Mouse (Mus musculus) heart, embryonic 13.5 days (tissue): ENCODE measurements around the gene 1700012B07Rik. TPM values are rescaled to one million over a fixed set of nuclear protein-coding genes. Genes with fewer than 3 reads are reported as not detected.

Source experiments
- ATAC-seq: fragments of 200-750 bp; cut with Nextera tagmentation; 2 replicates; pipeline ENCODE4 v1.8.0; 2017; ENCODE audit warnings: moderate TSS enrichment; ENCODE audit not compliant: insufficient number of reproducible peaks, low FRiP score, low TSS enrichment; ENCODE audit errors: extremely low read depth
- H3K27ac ChIP-seq: fragments of 300-500 bp; sonication (generic); replicated peaks from 2 replicates; pipeline ENCODE4 v1.5.1; 2015; ENCODE audit warnings: moderate library complexity, mild to moderate bottlenecking, inconsistent platforms
- H3K27me3 ChIP-seq: fragments of 300-500 bp; sonication (generic); replicated peaks from 2 replicates; pipeline ENCODE4 v1.6.1; 2015; ENCODE audit warnings: mild to moderate bottlenecking, inconsistent platforms
- H3K36me3 ChIP-seq: fragments of 300-500 bp; sonication (generic); 2 replicates; pipeline ENCODE4 v1.6.1; 2015; ENCODE audit warnings: mild to moderate bottlenecking, inconsistent platforms
- H3K4me1 ChIP-seq: fragments of 300-500 bp; sonication (generic); 2 replicates; pipeline ENCODE4 v1.6.1; 2015; ENCODE audit warnings: inconsistent platforms
- H3K4me2 ChIP-seq: fragments of 300-500 bp; sonication (generic); 2 replicates; pipeline ENCODE4 v1.6.1; 2015; ENCODE audit warnings: inconsistent platforms, mild to moderate bottlenecking, moderate library complexity
- H3K4me3 ChIP-seq: fragments of 300-500 bp; sonication (generic); 2 replicates; pipeline ENCODE4 v1.5.1; 2015; ENCODE audit warnings: moderate library complexity, mild to moderate bottlenecking, inconsistent platforms
- H3K9ac ChIP-seq: fragments of 300-500 bp; sonication (generic); 2 replicates; pipeline ENCODE4 v1.6.1; 2015; ENCODE audit warnings: inconsistent platforms, mild to moderate bottlenecking, moderate library complexity
- H3K9me3 ChIP-seq: fragments of 300-500 bp; sonication (generic); 2 replicates; pipeline ENCODE4 v1.6.1; 2016; ENCODE audit warnings: inconsistent platforms
- WGBS: fragments of 180-500 bp; shearing (Covaris S2); methylation state at CpG from one replicate; pipeline ENCODE4 v1.1.7; 2015; ENCODE audit warnings: mixed read lengths; 5-methylcytosine and 5-hydroxymethylcytosine counted together
- polyA plus RNA-seq: library from polyadenylated mRNA; unstranded; fragments of >200 nt; fragmentation: Nextera tagmentation; extraction: Ambion mirVana; gene quantifications from 2 replicates; pipeline ENCODE4 v1.2.1, GENCODE M21; 2015

Gene 1700012B07Rik
- polyA plus RNA-seq, 1 experiment from 2014 or later: not detected

DNA sequence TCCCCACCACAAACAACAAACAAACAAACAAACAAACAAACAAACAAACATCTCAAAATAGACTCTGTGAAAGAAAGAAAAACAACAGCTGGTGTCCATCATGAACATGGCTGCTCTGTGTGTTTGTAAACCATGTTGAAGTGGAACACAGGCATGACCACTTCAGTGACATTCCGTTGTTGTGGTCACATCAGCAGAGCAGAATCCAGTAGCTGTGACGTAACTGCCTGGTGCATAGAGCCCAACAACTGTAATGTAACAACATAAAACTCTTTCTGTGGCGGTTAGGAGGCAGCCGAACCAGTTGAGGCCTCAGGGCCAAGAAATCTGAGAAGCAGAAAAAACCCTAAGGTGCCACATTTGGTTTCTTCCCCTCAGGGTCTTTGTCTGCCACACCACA lies 17.8 kb upstream of the 1700012B07Rik start:
- Histone ChIP-seq H3K27me3 (no peaks in the 10 kb centered on the region), H3K9ac (no peak overlapping the region), H3K4me1 (peaks cover 8% of the 10 kb centered on the region; the same call in 1 of the 2 replicates), H3K9me3 (peaks cover 1% of the 10 kb centered on the region; the same call in 1 of the 2 replicates), H3K4me2 (no peak overlapping the region), H3K36me3 (no peaks in the 10 kb centered on the region), H3K4me3 (no peak overlapping the region), H3K27ac (no peak overlapping the region)
- ATAC-seq: no peak
- WGBS: 50% methylated on average over 4 of the region's 4 CpGs

DNA sequence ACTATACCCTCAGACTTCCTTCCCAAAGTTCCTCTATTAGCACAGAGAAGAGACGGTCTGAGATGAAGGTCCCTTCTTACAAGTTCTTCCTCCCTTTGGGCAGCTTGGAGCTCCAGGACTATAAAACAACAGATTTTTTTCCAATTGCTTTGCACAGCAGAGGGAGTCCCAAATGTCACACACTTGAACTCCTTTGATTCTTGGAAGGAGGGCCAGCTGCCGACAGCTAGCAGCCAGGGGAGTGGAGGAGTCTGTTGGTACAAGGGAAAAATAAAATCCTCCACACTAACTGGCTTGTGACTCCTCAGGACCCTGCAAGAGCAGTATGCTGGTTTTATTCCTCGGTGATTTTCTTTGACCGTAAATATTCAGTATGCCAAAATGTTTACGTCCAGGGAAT lies 16.6 kb upstream of the 1700012B07Rik start:
- no peak for ATAC-seq
- H3K36me3 ChIP-seq: no peaks in the 10 kb centered on the region
- no peak overlapping the region for H3K4me2 ChIP-seq
- H3K4me1 ChIP-seq: peaks cover 8% of the 10 kb centered on the region; the same call in 1 of the 2 replicates
- no peaks in the 10 kb centered on the region for H3K27me3 ChIP-seq
- peaks cover 3% of the 10 kb centered on the region; the same call in 1 of the 2 replicates for H3K9me3 ChIP-seq
- no peak overlapping the region for H3K27ac ChIP-seq
- no peak overlapping the region for H3K9ac ChIP-seq
- 59% methylated on average over 5 of the region's 5 CpGs for WGBS
- no peak overlapping the region for H3K4me3 ChIP-seq

DNA sequence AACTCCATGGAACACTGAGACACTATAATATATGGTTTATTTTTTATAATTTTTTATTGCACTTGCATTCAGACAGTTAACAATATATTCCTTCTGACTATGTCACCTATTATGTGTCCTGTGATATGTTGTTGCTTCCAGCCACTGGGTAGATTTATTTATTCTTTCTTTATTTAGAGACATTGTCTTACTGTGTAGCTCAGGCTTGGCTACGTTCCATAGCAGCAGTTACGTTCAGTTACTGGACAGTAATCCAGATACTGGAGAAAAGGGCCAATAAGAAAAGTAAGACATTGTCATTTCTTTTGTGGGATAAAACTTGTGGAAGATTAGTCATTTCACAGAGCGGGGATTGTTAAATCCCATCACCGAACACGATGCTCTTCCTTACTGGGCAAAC lies 2.5 kb upstream of the 1700012B07Rik start:
- H3K9me3 ChIP-seq: no peaks in the 10 kb centered on the region
- no peaks in the 10 kb centered on the region for H3K27me3 ChIP-seq
- no peaks in the 10 kb centered on the region for H3K4me1 ChIP-seq
- no peak overlapping the region for H3K4me3 ChIP-seq
- ATAC-seq: no peak
- no peaks in the 10 kb centered on the region for H3K36me3 ChIP-seq
- H3K4me2 ChIP-seq: no peak overlapping the region
- H3K27ac ChIP-seq: no peak overlapping the region
- no peak overlapping the region for H3K9ac ChIP-seq
- WGBS: 59% methylated on average over 5 of the region's 5 CpGs

DNA sequence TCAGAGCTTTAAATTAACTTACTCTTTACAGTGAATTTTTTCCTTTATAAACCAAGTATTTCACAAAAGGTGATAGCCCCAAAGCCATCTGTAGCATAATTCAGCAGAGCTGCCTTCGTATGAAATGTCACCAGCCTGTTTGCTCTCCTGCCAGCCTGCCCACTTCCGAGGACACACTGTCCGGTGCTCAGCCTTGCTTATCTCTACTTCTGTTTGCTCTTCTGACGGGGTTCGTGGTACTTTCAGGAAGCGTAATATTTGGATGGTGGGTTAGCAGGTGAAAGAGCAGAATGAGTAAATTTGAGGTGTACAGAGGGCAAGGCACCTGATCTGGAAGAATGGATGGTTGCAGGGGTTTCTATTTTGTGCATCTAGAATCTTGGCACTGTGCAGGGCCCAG lies 5.6 kb downstream of the 1700012B07Rik start:
- Histone ChIP-seq H3K4me1 (no peaks in the 10 kb centered on the region), H3K27ac (no peak overlapping the region), H3K36me3 (no peaks in the 10 kb centered on the region), H3K4me3 (no peak overlapping the region), H3K4me2 (no peak overlapping the region), H3K27me3 (no peaks in the 10 kb centered on the region), H3K9ac (no peak overlapping the region), H3K9me3 (no peaks in the 10 kb centered on the region)
- 44% methylated on average over 6 of the region's 6 CpGs for WGBS
- ATAC-seq: no peak

DNA sequence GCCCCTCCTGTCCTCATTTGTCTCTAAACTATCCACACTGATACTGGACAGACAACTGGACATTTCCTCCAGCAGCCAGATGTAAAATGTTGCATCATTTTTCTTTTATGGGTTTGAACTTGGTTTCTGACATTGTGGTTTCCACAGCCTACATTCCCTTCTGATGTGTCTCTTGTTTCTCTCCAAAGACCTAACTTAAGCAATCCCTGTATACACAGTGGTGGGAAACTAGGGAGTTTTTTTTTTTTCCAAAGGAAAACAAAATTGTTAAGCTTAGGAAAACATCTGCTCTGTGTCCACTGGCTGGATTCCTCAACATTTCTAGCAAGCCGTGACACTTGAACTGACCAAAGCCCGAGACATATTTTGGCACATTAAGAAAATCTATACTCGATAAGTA lies 10.4 kb downstream of the 1700012B07Rik start:
- no peaks in the 10 kb centered on the region for H3K36me3 ChIP-seq
- H3K4me3 ChIP-seq: no peak overlapping the region
- H3K9me3 ChIP-seq: no peaks in the 10 kb centered on the region
- H3K9ac ChIP-seq: no peak overlapping the region
- whole genome bisulfite sequencing: 50% methylated on average over 3 of the region's 3 CpGs
- no peak overlapping the region for H3K4me2 ChIP-seq
- ATAC-seq: no peak
- no peaks in the 10 kb centered on the region for H3K4me1 ChIP-seq
- no peak overlapping the region for H3K27ac ChIP-seq
- H3K27me3 ChIP-seq: no peaks in the 10 kb centered on the region

DNA sequence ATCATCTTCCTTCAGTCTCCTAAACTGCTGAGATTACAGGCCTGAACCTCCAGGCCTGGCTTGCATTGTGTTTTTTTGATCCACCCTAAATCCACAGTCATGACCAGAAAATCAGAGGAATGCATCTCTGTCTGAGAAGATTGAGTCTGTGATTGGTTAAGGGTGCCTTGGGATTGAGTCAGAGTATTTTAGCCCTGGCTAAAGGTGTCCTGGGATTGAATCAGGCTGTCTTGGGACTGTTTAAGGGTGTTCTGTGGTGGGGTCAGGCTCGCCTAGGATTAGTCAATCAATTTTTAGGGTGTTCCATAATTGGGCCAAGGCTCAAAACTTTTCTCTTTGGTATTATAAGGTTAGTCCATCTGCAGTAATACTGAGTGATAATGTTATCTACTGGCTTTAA lies 10.9 kb downstream of the 1700012B07Rik start:
- H3K9ac ChIP-seq: no peak overlapping the region
- no peaks in the 10 kb centered on the region for H3K4me1 ChIP-seq
- H3K4me3 ChIP-seq: no peak overlapping the region
- H3K9me3 ChIP-seq: no peaks in the 10 kb centered on the region
- WGBS: 71% methylated on average over 1 of the region's 1 CpGs
- no peak overlapping the region for H3K27ac ChIP-seq
- no peak overlapping the region for H3K4me2 ChIP-seq
- no peaks in the 10 kb centered on the region for H3K36me3 ChIP-seq
- no peak for ATAC-seq
- no peaks in the 10 kb centered on the region for H3K27me3 ChIP-seq

DNA sequence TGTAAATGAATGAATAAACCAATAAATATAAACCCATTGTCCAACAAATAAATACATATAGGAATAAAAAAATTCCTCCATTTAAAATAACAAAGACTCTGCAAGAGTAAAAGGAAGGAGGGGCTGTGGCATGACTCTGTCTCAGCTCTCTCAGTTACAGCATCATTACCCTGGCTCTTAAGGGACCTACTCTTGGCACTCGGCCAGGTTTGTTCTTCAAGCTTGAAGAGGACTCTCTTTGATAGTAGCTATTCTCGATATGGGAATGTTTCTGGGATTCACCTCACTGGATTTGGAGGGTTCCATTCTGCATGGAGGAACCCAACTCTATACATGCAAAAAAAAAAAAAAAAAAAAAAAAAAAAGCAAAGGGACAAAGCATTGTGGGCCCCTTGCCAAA lies 16.1 kb downstream of the 1700012B07Rik start:
- Histone ChIP-seq H3K4me3 (no peak overlapping the region), H3K9ac (no peak overlapping the region), H3K36me3 (no peaks in the 10 kb centered on the region), H3K27me3 (no peaks in the 10 kb centered on the region), H3K27ac (no peak overlapping the region), H3K9me3 (peaks cover 12% of the 10 kb centered on the region), H3K4me1 (0 out of 2 replicates have a peak, but pooled peaks cover 3% of the 10 kb centered on the region), H3K4me2 (no peak overlapping the region)
- WGBS: 35% methylated on average over 2 of the region's 2 CpGs
- ATAC-seq: no peak

DNA sequence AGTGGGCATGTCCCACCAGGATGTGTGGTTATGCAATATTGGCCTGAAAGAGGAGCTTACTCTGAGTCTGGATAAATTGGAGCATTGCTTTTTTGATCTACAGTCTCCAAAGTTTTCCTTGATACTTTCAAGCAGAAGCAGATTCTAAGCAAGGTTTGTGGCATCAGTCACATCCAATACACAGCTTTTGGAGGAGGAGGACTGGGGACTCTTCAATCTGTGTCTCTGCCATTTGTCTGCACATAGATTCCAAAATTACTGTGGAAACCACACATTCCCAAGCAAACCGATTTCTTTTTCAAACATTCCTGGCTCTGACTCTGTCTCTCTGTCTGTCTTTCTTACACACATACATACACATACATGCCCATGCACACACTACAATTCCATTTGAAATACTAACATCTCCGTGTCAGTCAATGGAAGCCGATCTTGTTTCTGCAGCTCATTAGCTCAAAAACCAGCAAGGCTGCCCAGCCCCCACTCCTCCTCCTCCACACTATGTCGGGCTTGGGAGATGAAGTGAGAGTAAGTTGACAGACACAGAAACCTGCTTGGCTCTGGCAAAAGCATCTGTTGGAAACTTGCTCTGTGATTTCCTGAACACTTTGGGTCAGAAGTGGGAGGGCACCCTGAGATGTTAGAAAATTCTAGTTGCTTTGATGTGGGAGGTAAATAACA lies 18.5 kb downstream of the 1700012B07Rik start:
- Histone ChIP-seq H3K36me3 (no peaks in the 10 kb centered on the region), H3K4me2 (no peak overlapping the region), H3K9me3 (peaks cover 12% of the 10 kb centered on the region), H3K4me3 (no peak overlapping the region), H3K4me1 (0 out of 2 replicates have a peak, but pooled peaks cover 3% of the 10 kb centered on the region), H3K27ac (no peak overlapping the region), H3K9ac (no peak overlapping the region), H3K27me3 (no peaks in the 10 kb centered on the region)
- 54% methylated on average over 4 of the region's 4 CpGs for WGBS
- no peak for ATAC-seq

DNA sequence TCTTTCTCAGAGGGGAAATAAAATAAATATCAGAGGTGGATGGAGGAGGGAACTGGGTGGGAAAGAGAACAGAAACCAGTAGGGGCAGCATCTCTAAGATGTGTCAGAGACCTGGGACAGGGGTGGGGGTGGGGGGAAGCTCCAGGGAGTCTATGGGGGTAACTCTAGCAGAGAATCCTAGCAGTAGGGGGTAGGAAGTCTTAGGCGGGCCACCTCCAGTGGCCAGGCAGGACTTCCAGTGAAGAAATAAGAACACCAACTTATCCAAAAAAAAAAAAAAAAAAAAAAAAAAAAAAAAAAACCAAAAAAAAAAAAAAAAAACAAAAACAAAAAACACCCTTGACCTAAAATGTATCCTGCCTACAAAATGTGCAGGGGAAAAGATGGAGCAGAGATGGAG lies 26.3 kb downstream of the 1700012B07Rik start:
- 50% methylated on average over 1 of the region's 1 CpGs for WGBS
- Histone ChIP-seq H3K27ac (no peak overlapping the region), H3K4me1 (no peaks in the 10 kb centered on the region), H3K4me3 (no peak overlapping the region), H3K4me2 (no peak overlapping the region), H3K36me3 (no peaks in the 10 kb centered on the region), H3K9ac (no peak overlapping the region), H3K27me3 (no peaks in the 10 kb centered on the region), H3K9me3 (no peaks in the 10 kb centered on the region)
- ATAC-seq: no peak

DNA sequence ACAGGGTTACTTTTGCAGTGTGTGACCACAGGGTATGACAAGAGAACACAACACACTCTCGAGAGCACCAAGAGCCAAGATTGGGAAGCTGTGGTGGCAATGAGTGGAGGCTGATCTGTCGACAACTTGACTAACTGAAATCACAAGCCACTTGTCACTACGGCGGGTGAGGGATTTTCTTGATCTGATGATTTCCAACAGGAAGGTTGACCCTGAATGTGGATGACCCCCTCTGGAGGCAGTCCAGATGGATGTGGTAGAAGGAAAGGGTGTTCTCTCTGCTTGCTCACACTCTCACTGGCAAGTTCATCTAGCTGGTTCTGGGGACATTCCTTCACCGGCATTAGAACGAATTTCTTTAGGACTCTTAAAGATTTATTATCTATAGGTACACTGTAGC lies 30.3 kb downstream of the 1700012B07Rik start:
- Histone ChIP-seq H3K4me1 (no peaks in the 10 kb centered on the region), H3K27ac (no peak overlapping the region), H3K27me3 (no peaks in the 10 kb centered on the region), H3K9me3 (no peaks in the 10 kb centered on the region), H3K9ac (no peak overlapping the region), H3K4me3 (no peak overlapping the region), H3K36me3 (no peaks in the 10 kb centered on the region), H3K4me2 (no peak overlapping the region)
- ATAC-seq: no peak
- 54% methylated on average over 6 of the region's 6 CpGs for WGBS

DNA sequence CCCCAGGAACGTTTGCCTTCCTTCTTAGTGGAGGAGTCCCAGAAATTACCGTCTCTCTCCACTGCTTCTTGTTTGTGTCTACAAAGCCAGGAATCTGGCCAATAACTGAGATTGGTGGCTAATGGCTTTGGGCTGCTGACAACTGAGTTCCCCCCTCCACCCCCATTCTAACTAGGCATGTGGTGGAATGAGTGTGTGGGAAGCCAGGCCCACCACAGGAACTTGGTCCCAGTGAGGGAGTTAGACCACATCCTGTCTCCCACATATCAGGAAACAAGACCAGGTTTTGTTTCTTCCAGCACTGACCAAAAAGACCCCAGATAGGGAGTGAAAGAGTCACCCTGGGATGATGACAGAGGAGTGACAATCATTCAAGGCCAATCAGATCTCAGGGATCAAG lies 32.3 kb downstream of the 1700012B07Rik start:
- Histone ChIP-seq H3K27me3 (no peaks in the 10 kb centered on the region), H3K4me1 (no peaks in the 10 kb centered on the region), H3K4me3 (no peak overlapping the region), H3K36me3 (no peaks in the 10 kb centered on the region), H3K4me2 (no peak overlapping the region), H3K27ac (no peak overlapping the region), H3K9ac (no peak overlapping the region), H3K9me3 (no peaks in the 10 kb centered on the region)
- WGBS: 63% methylated on average over 2 of the region's 2 CpGs
- ATAC-seq: no peak

DNA sequence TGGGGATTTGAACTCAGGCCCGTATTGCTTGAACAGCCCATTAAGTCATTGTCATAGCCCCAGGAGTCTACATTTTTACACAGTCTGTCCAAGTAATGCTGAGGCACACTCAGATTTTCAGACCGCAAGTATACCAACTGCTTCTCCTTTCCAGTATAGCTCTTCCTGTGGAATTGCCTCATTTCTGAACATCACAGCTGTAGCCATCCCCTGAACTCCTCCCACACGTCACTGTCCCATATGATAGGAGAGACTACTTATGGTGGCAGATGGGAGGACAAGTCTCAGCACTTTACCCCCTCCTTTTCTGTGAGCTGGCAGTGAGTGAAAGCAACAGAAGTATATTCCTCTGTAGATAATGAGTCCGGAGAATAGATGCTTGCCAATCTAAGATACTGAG lies 34.3 kb downstream of the 1700012B07Rik start:
- WGBS: 73% methylated on average over 4 of the region's 4 CpGs
- Histone ChIP-seq H3K9me3 (no peaks in the 10 kb centered on the region), H3K27me3 (no peaks in the 10 kb centered on the region), H3K36me3 (no peaks in the 10 kb centered on the region), H3K27ac (no peak overlapping the region), H3K4me2 (no peak overlapping the region), H3K4me3 (no peak overlapping the region), H3K9ac (no peak overlapping the region), H3K4me1 (no peaks in the 10 kb centered on the region)
- no peak for ATAC-seq
